Mouse (Mus musculus) intestine, embryonic 14.5 days (tissue): ENCODE results near the gene Cadm1. TPM values are rescaled to one million over a fixed set of nuclear protein-coding genes. Genes with fewer than 3 reads are reported as not detected.
A peak's percentile ranks its signal among the peaks of the same experiment; 100 is the strongest.

Experiments used
- ATAC-seq: fragments of 200-750 bp; cut with Nextera tagmentation; replicated peaks from 2 replicates; pipeline ENCODE4 v1.8.0; 2017; ENCODE audit warnings: low read depth, moderate number of reproducible peaks, moderate TSS enrichment, moderate library complexity; ENCODE audit not compliant: low FRiP score, low TSS enrichment
- DNase-seq: peaks from one replicate; pipeline ENCODE4 v3.0.0-alpha.2; 2018; ENCODE audit warnings: low spot score
- H3K27ac ChIP-seq: fragments of 300-500 bp; sonication (generic); 2 replicates; pipeline ENCODE4 v1.5.1; 2014; ENCODE audit warnings: low read depth, mild to moderate bottlenecking, control low read depth
- H3K27me3 ChIP-seq: fragments of 300-500 bp; sonication (generic); replicated peaks from 2 replicates; pipeline ENCODE4 v1.6.1; 2014; ENCODE audit warnings: low read length, control low read depth; ENCODE audit not compliant: control insufficient read depth, insufficient read depth
- H3K36me3 ChIP-seq: fragments of 300-500 bp; sonication (generic); 2 replicates; pipeline ENCODE4 v1.6.1; 2014; ENCODE audit warnings: low read length, control low read depth; ENCODE audit not compliant: control insufficient read depth, insufficient read depth
- H3K4me1 ChIP-seq: fragments of 300-500 bp; sonication (generic); replicated peaks from 2 replicates; pipeline ENCODE4 v1.6.1; 2014; ENCODE audit warnings: low read length, control low read depth, mixed read lengths; ENCODE audit not compliant: control insufficient read depth, insufficient read depth
- H3K4me2 ChIP-seq: fragments of 300-500 bp; sonication (generic); 2 replicates; pipeline ENCODE4 v1.6.1; 2014; ENCODE audit warnings: low read length
- H3K4me3 ChIP-seq: fragments of 300-500 bp; sonication (generic); 2 replicates; pipeline ENCODE4 v1.5.1; 2014; ENCODE audit warnings: low read depth, low read length, control low read depth, mixed read lengths
- H3K9ac ChIP-seq: fragments of 300-500 bp; sonication (generic); 2 replicates; pipeline ENCODE4 v1.6.1; 2014; ENCODE audit warnings: mild to moderate bottlenecking, low read length
- H3K9me3 ChIP-seq: fragments of 300-500 bp; sonication (generic); 2 replicates; pipeline ENCODE4 v1.6.1; 2016; ENCODE audit warnings: low read length, control low read depth; ENCODE audit not compliant: control insufficient read depth
- WGBS: fragments of 180-500 bp; shearing (Covaris S2); extraction: QIAGEN DNeasy Blood & Tissue Kit; methylation state at CpG from one replicate; pipeline ENCODE4 v1.1.7; 2014; 5-methylcytosine and 5-hydroxymethylcytosine counted together
- polyA plus RNA-seq: library from polyadenylated mRNA; unstranded; fragments of >200 nt; fragmentation: Nextera tagmentation; extraction: Ambion mirVana; gene quantifications from 2 replicates; pipeline ENCODE4 v1.2.1, GENCODE M21; 2014

Cadm1 gene
- polyA plus RNA-seq, 1 experiment from 2014 or later: 74.7 TPM

GRCm38 (mm10) chr9:47514318-47514717, 15.7 kb upstream of the Cadm1 start:
- no peak overlapping the region for H3K9ac ChIP-seq
- DNase-seq: no peak
- no peaks in the 10 kb centered on the region; the same call in 1 of the 2 replicates for H3K27me3 ChIP-seq
- H3K4me1 ChIP-seq: no peaks in the 10 kb centered on the region
- WGBS: 23% methylated on average over 8 of the region's 8 CpGs
- no peak overlapping the region for H3K27ac ChIP-seq
- no peak overlapping the region for H3K4me3 ChIP-seq
- no peaks in the 10 kb centered on the region for H3K36me3 ChIP-seq
- H3K9me3 ChIP-seq: no peaks in the 10 kb centered on the region
- no peak overlapping the region for H3K4me2 ChIP-seq
- ATAC-seq: no peak

DNA sequence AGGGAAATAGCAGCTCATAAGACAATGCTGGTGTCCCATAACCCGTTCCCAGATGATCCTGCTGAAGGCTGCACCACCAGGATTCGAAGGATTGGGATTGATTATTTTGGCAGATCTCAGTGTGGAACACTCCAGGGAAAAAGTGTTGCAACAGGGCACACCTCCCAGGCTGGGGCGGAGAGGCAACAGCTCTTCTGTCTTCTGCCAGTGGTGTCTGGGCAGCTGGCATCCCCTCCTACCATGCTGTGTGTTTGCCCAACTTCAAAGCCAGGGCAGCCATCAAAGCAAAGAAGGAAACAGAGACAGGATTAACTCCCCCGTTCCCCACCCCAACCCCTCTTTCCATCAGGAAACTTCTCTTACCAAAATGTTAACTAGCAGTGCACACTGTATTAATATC, 13.7 kb upstream of the Cadm1 start:
- WGBS: 53% methylated on average over 4 of the region's 4 CpGs
- Histone ChIP-seq H3K36me3 (no peaks in the 10 kb centered on the region), H3K9ac (no peak overlapping the region), H3K27ac (no peak overlapping the region), H3K9me3 (no peaks in the 10 kb centered on the region), H3K4me2 (no peak overlapping the region), H3K4me3 (no peak overlapping the region), H3K4me1 (no peaks in the 10 kb centered on the region), H3K27me3 (no peaks in the 10 kb centered on the region; the same call in 1 of the 2 replicates)
- DNase-seq: no peak
- no peak for ATAC-seq

- no peak for ATAC-seq
- H3K27me3 ChIP-seq: peaks cover 8% of the 10 kb centered on the region; the same call in 1 of the 2 replicates
- H3K27ac ChIP-seq: no peak overlapping the region
- H3K4me1 ChIP-seq: no peaks in the 10 kb centered on the region; the same call in 1 of the 2 replicates
- H3K36me3 ChIP-seq: no peaks in the 10 kb centered on the region
- no peaks in the 10 kb centered on the region for H3K9me3 ChIP-seq
- H3K9ac ChIP-seq: no peak overlapping the region
- no peak for DNase-seq
- WGBS: 96% methylated on average over 9 of the region's 9 CpGs
- no peak overlapping the region for H3K4me2 ChIP-seq
- H3K4me3 ChIP-seq: no peak overlapping the region
Measured at GRCm38 (mm10) chr9:47527290-47527689, 2.7 kb upstream of the Cadm1 start.

DNA sequence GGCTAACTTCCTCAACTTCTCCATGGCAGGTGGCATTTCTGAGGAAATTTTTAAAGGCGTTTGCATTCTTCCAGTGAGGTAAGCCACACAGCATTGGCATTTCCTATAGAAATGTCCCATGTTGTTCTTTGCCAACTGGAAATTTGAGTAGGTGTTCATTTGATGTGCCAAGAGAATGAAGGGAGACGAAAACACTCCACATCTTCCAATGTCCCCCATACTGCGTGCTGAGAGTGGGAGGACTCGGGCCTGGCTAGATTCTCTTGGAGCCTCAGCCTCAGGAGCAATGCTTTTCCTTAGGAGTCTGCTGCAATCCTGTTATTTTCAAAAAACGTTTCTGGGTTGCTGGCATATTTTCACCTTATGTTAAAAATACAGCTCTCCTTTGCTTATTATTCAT, 2.2 kb upstream of the Cadm1 start:
- Histone ChIP-seq H3K36me3 (no peaks in the 10 kb centered on the region), H3K27me3 (peaks cover 12% of the 10 kb centered on the region; the same call in 1 of the 2 replicates), H3K9me3 (no peaks in the 10 kb centered on the region), H3K27ac (no peak overlapping the region), H3K4me3 (no peak overlapping the region), H3K4me1 (peaks cover 3% of the 10 kb centered on the region; the same call in 1 of the 2 replicates), H3K9ac (no peak overlapping the region), H3K4me2 (no peak overlapping the region)
- ATAC-seq (no peak), DNase-seq (no peak)
- WGBS: 83% methylated on average over 5 of the region's 5 CpGs

DNA sequence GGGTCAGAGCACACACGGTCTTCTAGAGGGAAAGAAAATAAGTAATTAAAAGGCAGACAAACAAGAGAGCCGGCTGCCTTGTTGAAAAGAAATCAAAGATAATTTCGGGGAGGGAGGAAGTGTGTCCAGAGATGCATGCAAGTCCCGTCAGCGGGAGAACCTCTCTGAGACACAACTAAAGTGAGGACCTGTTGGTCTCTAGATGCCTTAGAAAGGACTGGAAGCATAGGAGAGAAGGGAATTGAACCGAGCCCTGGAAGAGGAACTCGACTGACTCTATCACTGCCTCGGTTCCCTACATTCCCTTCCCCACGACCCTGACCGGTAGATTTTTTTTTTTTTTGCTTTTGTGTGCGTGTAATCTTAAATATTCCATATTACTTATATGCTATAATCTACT, 791 bp upstream of the Cadm1 start:
- H3K4me1 ChIP-seq: peaks cover 3% of the 10 kb centered on the region; the same call in 1 of the 2 replicates
- ATAC-seq (no peak), DNase-seq (no peak)
- WGBS: 7% methylated on average over 11 of the region's 11 CpGs
- H3K4me2 ChIP-seq: peak overlapping the region; percentile 94
- H3K27ac ChIP-seq: no peak overlapping the region
- H3K9me3 ChIP-seq: no peaks in the 10 kb centered on the region
- no peak overlapping the region for H3K9ac ChIP-seq
- peaks cover 24% of the 10 kb centered on the region for H3K27me3 ChIP-seq
- H3K36me3 ChIP-seq: no peaks in the 10 kb centered on the region
- H3K4me3 ChIP-seq: peak overlapping the region; percentile 65

- H3K27me3 ChIP-seq: peaks cover 32% of the 10 kb centered on the region
- peak overlapping the region; percentile 51 for H3K9ac ChIP-seq
- WGBS: 1% methylated on average over 27 of the region's 30 CpGs
- peak overlapping the region; percentile 94 for H3K4me2 ChIP-seq
- ATAC-seq (peak; percentile 48), DNase-seq (no peak)
- peak overlapping the region; percentile 65 for H3K4me3 ChIP-seq
- H3K4me1 ChIP-seq: peaks cover 3% of the 10 kb centered on the region; the same call in 1 of the 2 replicates
- no peaks in the 10 kb centered on the region for H3K36me3 ChIP-seq
- H3K27ac ChIP-seq: peak overlapping the region; percentile 33; the same call in 1 of the 2 replicates
- no peaks in the 10 kb centered on the region for H3K9me3 ChIP-seq
Measured at GRCm38 (mm10) chr9:47530544-47530921, 560 bp downstream of the Cadm1 start.

DNA sequence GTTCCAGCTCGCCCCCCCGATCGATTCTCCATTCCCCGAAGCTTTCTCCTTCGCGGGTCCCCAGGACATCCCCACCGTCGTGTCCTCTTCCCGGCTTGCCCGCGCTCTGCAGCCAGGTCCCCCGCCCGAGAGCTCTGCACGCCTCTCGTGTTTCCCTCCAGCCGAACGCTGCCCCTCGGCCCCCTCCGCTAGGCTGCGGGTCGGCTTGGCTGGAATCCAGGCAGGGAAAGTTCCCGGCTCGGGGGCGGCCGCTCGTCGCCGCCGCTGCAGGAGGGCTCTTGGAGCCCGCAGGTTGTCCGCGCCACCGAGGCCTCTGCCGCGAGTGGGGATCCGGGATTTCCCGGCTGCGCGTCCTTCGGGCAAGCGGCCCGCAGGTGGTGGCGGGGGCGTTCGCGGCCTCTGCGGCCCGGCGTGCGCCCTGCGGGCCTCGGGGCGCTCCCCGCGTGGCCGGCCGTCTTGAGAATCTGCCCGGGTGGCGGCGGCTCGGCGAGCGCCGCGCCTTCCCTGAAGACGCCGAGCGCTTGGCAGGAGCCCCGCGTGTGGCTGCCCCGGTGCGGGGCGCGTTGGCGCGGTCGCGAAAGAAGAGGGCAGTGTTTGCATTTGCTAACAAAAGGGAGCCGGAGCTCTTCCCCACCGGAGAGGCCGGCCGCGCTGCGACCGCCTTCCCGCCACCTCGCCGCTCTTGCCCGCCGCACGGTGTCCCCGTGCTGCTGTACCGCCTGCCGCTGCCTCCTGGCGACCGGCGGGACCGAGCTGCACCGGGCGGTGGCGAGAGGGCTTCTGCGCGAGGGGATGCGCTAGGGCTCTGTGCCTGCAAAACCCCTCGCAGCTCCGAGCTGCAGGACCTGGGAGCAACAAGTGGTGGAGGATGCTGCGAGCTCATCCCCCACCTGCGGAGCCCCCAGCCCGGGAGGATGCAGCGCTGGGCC, 1.2 kb downstream of the Cadm1 start:
- Histone ChIP-seq H3K4me1 (peaks cover 3% of the 10 kb centered on the region; the same call in 1 of the 2 replicates), H3K9me3 (no peaks in the 10 kb centered on the region), H3K27me3 (peaks cover 32% of the 10 kb centered on the region), H3K4me3 (peak overlapping the region; percentile 65), H3K27ac (0 out of 2 replicates have a peak overlapping the region, but pooled peaks have one; percentile 33), H3K36me3 (no peaks in the 10 kb centered on the region), H3K4me2 (peak overlapping the region; percentile 94), H3K9ac (peak overlapping the region; percentile 51)
- DNase-seq (peak; percentile 83), ATAC-seq (peak; percentile 15; the same call in 1 of the 2 replicates)
- WGBS: under 1% methylated on average over 92 of the region's 110 CpGs

GRCm38 (mm10) chr9:47532215-47532865, 2.4 kb downstream of the Cadm1 start:
- H3K27ac ChIP-seq: no peak overlapping the region
- H3K9me3 ChIP-seq: no peaks in the 10 kb centered on the region
- peak overlapping the region; percentile 94 for H3K4me2 ChIP-seq
- H3K27me3 ChIP-seq: peaks cover 32% of the 10 kb centered on the region
- H3K4me1 ChIP-seq: peaks cover 3% of the 10 kb centered on the region; the same call in 1 of the 2 replicates
- no peak for DNase-seq
- ATAC-seq: no peak
- H3K36me3 ChIP-seq: no peaks in the 10 kb centered on the region
- peak overlapping the region; percentile 65 for H3K4me3 ChIP-seq
- peak overlapping the region; percentile 51; the same call in 1 of the 2 replicates for H3K9ac ChIP-seq
- WGBS: 8% methylated on average over 20 of the region's 20 CpGs
